Mouse (Mus musculus) ES-Bruce4 (cell line): ENCODE results near the gene Khsrp.

Experiments used
- CTCF ChIP-seq: IDR thresholded peaks from one replicate; pipeline ENCODE4 v1.8.1; 2011; ENCODE audit warnings: low read depth, low read length
- EP300 ChIP-seq: IDR thresholded peaks from 2 replicates; pipeline ENCODE4 v1.6.1; 2011; ENCODE audit warnings: low read depth, low read length; ENCODE audit not compliant: insufficient read depth
- POLR2A ChIP-seq: IDR thresholded peaks from one replicate; pipeline ENCODE4 v1.8.1; 2011; ENCODE audit warnings: low read length; ENCODE audit not compliant: insufficient read depth

GRCm38 (mm10) chr17:57029691-57030090 lies 1.6 kb downstream of the Khsrp start:
- TF ChIP-seq CTCF (no peak), POLR2A (no peak), EP300 (no peak)
